Mouse (Mus musculus) megakaryocyte progenitor cell, adult 5-6 weeks (primary cell): ENCODE results near the gene Stx11. TPM values are rescaled to one million over a fixed set of nuclear protein-coding genes. Genes with fewer than 3 reads are reported as not detected.

Source experiments
- ATAC-seq: replicated peaks from 2 replicates; pipeline ENCODE4 v1.8.0; 2016; ENCODE audit warnings: mild to moderate bottlenecking, moderate TSS enrichment, inconsistent platforms; ENCODE audit not compliant: poor library complexity
- total RNA-seq, 2 experiments: library from RNA; stranded (forward) in 1 of 2; stranded (reverse) in 1 of 2; fragments of 157-497, 149-512 nt in 1 of 2; fragments of 200-1000 nt in 1 of 2; gene quantifications; 2 replicates each; pipeline versions ENCODE4 v1.2.3 to v1.2.4; 2015 to 2017

The Stx11 gene
- total RNA-seq, 2 experiments from 2014 or later: 5.1 to 6.8 TPM

- ATAC-seq: peak; percentile 51
Observed at GRCm38 (mm10) chr10:12962238-12962637, 1.9 kb downstream of the Stx11 start.

- peak; percentile 16; the same call in 1 of the 2 replicates for ATAC-seq
Observed at GRCm38 (mm10) chr10:12961546-12961945, 2.6 kb downstream of the Stx11 start.

- peak; percentile 56 for ATAC-seq
Observed at GRCm38 (mm10) chr10:12957271-12957670, 6.8 kb downstream of the Stx11 start.

GRCm38 (mm10) chr10:12955831-12956230 is 8.3 kb downstream of the Stx11 start:
- ATAC-seq: peak; percentile 54; the same call in 1 of the 2 replicates

- ATAC-seq: peak; percentile 96
Observed at GRCm38 (mm10) chr10:12951358-12951757, 12.7 kb downstream of the Stx11 start.

- 0 out of 2 replicates have a peak, but pooled peaks have one; percentile 5 for ATAC-seq
Observed at GRCm38 (mm10) chr10:12949299-12949698, 14.8 kb downstream of the Stx11 start.

- no peak for ATAC-seq
Observed at GRCm38 (mm10) chr10:12947606-12948005, 16.5 kb downstream of the Stx11 start.

GRCm38 (mm10) chr10:12941018-12941761 is 22.9 kb downstream of the Stx11 start:
- ATAC-seq: peak; percentile 63

GRCm38 (mm10) chr10:12938763-12939162 is 25.3 kb downstream of the Stx11 start:
- no peak for ATAC-seq

GRCm38 (mm10) chr10:12936079-12936478 is 28.0 kb downstream of the Stx11 start:
- peak; percentile 85 for ATAC-seq

- no peak for ATAC-seq
Observed at GRCm38 (mm10) chr10:12935575-12935974, 28.5 kb downstream of the Stx11 start.

- ATAC-seq: no peak
Observed at GRCm38 (mm10) chr10:12931492-12932400, 32.4 kb downstream of the Stx11 start.

- no peak for ATAC-seq
Observed at GRCm38 (mm10) chr10:12930351-12930905, 33.7 kb downstream of the Stx11 start.

GRCm38 (mm10) chr10:12929857-12930174 is 34.3 kb downstream of the Stx11 start:
- ATAC-seq: peak; percentile 40

GRCm38 (mm10) chr10:12929149-12929856 is 34.8 kb downstream of the Stx11 start:
- peak; percentile 47 for ATAC-seq

GRCm38 (mm10) chr10:12928193-12928592 is 35.9 kb downstream of the Stx11 start:
- ATAC-seq: peak; percentile 37

- peak; percentile 73 for ATAC-seq
Observed at GRCm38 (mm10) chr10:12922574-12923353, 41.3 kb downstream of the Stx11 start.

GRCm38 (mm10) chr10:12922077-12922573 is 42.0 kb downstream of the Stx11 start:
- peak; percentile 29 for ATAC-seq

GRCm38 (mm10) chr10:12921551-12922040 is 42.5 kb downstream of the Stx11 start:
- peak; percentile 12 for ATAC-seq

GRCm38 (mm10) chr10:12919287-12919686 is 44.8 kb downstream of the Stx11 start:
- ATAC-seq: no peak
